Mouse (Mus musculus) heart, embryonic 11.5 days (tissue): ENCODE measurements at regions not wholly inside any gene's neighbourhood (a gene's known extent, or its start where the extent isn't known, plus 50 kb on each side); places are given as distances from the start of the nearest gene placed in this dataset.

Source experiments
- ATAC-seq: fragments of 200-750 bp; cut with Nextera tagmentation; replicated peaks from 2 replicates; pipeline ENCODE4 v1.8.0; 2017; ENCODE audit warnings: moderate library complexity; ENCODE audit not compliant: insufficient number of reproducible peaks, low FRiP score, low TSS enrichment
- H3K27ac ChIP-seq: fragments of 300-500 bp; sonication (generic); 2 replicates; pipeline ENCODE4 v1.5.1; 2014; ENCODE audit warnings: mild to moderate bottlenecking, low read depth, low read length
- H3K27me3 ChIP-seq: fragments of 300-500 bp; sonication (generic); 2 replicates; pipeline ENCODE4 v1.6.1; 2014; ENCODE audit warnings: mild to moderate bottlenecking, low read length, mixed read lengths; ENCODE audit not compliant: control insufficient read depth, insufficient read depth
- H3K36me3 ChIP-seq: fragments of 300-500 bp; sonication (generic); 2 replicates; pipeline ENCODE4 v1.6.1; 2014; ENCODE audit warnings: mild to moderate bottlenecking, low read length, moderate library complexity, mixed read lengths; ENCODE audit not compliant: control insufficient read depth, insufficient read depth
- H3K4me1 ChIP-seq: fragments of 300-500 bp; sonication (generic); 2 replicates; pipeline ENCODE4 v1.6.1; 2014; ENCODE audit warnings: low read length; ENCODE audit not compliant: control insufficient read depth, insufficient read depth
- H3K4me2 ChIP-seq: fragments of 300-500 bp; sonication (generic); 2 replicates; pipeline ENCODE4 v1.6.1; 2014; ENCODE audit warnings: mild to moderate bottlenecking, moderate library complexity
- H3K4me3 ChIP-seq: fragments of 300-500 bp; sonication (generic); 2 replicates; pipeline ENCODE4 v1.5.1; 2014; ENCODE audit warnings: low read depth, low read length
- H3K9ac ChIP-seq: fragments of 300-500 bp; sonication (generic); 2 replicates; pipeline ENCODE4 v1.6.1; 2014; ENCODE audit warnings: mild to moderate bottlenecking, low read depth, low read length, moderate library complexity
- H3K9me3 ChIP-seq: fragments of 300-500 bp; sonication (generic); replicated peaks from 2 replicates; pipeline ENCODE4 v1.6.1; 2016; ENCODE audit warnings: low read length; ENCODE audit not compliant: control insufficient read depth
- WGBS: fragments of 180-500 bp; shearing (Covaris S2); extraction: QIAGEN DNeasy Blood & Tissue Kit; methylation state at CpG from one replicate; pipeline ENCODE4 v1.1.7; 2014; ENCODE audit not compliant: insufficient replicate concordance; 5-methylcytosine and 5-hydroxymethylcytosine counted together

GRCm38 (mm10) chr16:77332285-77332684 lies 269.6 kb downstream of the Gm11146 start:
- no peak overlapping the region for H3K4me3 ChIP-seq
- ATAC-seq = no peak
- peaks cover 2% of the 10 kb centered on the region; the same call in 1 of the 2 replicates for H3K4me1 ChIP-seq
- H3K4me2 ChIP-seq = peak overlapping the region; percentile 14; the same call in 1 of the 2 replicates
- no peaks in the 10 kb centered on the region for H3K36me3 ChIP-seq
- no peak overlapping the region for H3K27ac ChIP-seq
- H3K27me3 ChIP-seq = no peaks in the 10 kb centered on the region
- no peaks in the 10 kb centered on the region for H3K9me3 ChIP-seq
- no peak overlapping the region for H3K9ac ChIP-seq
- 73% methylated on average over 6 of the region's 6 CpGs for WGBS

GRCm38 (mm10) chr16:77330996-77331395 lies 270.9 kb downstream of the Gm11146 start:
- Histone ChIP-seq H3K27me3 (no peaks in the 10 kb centered on the region), H3K4me1 (peaks cover 2% of the 10 kb centered on the region; the same call in 1 of the 2 replicates), H3K9me3 (no peaks in the 10 kb centered on the region), H3K4me3 (peak overlapping the region; percentile 57), H3K9ac (peak overlapping the region; percentile 29; the same call in 1 of the 2 replicates), H3K36me3 (no peaks in the 10 kb centered on the region), H3K27ac (peak overlapping the region; percentile 99), H3K4me2 (peak overlapping the region; percentile 70)
- ATAC-seq = peak; percentile 73
- WGBS = 17% methylated on average over 8 of the region's 8 CpGs

GRCm38 (mm10) chr16:77329711-77330530 lies 272.0 kb downstream of the Gm11146 start:
- peak overlapping the region; percentile 57 for H3K4me3 ChIP-seq
- peak; percentile 49; the same call in 1 of the 2 replicates for ATAC-seq

GRCm38 (mm10) chr16:77329160-77329691 lies 272.7 kb downstream of the Gm11146 start:
- Histone ChIP-seq H3K36me3 (no peaks in the 10 kb centered on the region), H3K27me3 (no peaks in the 10 kb centered on the region), H3K4me3 (peak overlapping the region; percentile 57), H3K4me1 (peaks cover 2% of the 10 kb centered on the region; the same call in 1 of the 2 replicates), H3K27ac (peak overlapping the region; percentile 99), H3K9ac (peak overlapping the region; percentile 83), H3K4me2 (peak overlapping the region; percentile 70), H3K9me3 (no peaks in the 10 kb centered on the region)
- WGBS = 11% methylated on average over 17 of the region's 17 CpGs
- ATAC-seq = peak; percentile 61

More at GRCm38 (mm10) chr16:77329711-77330530, 272.0 kb downstream of the Gm11146 start:
- 18% methylated on average over 10 of the region's 10 CpGs for WGBS
- Histone ChIP-seq H3K9me3 (no peaks in the 10 kb centered on the region), H3K27ac (peak overlapping the region; percentile 99), H3K36me3 (no peaks in the 10 kb centered on the region), H3K4me2 (peak overlapping the region; percentile 70), H3K9ac (peak overlapping the region; percentile 83), H3K27me3 (no peaks in the 10 kb centered on the region), H3K4me1 (peaks cover 2% of the 10 kb centered on the region; the same call in 1 of the 2 replicates)

- H3K4me3 ChIP-seq = peak overlapping the region; percentile 57
- ATAC-seq = no peak
Measured at GRCm38 (mm10) chr16:77328628-77329159, 273.2 kb downstream of the Gm11146 start.

GRCm38 (mm10) chr16:77328049-77328448 lies 273.8 kb downstream of the Gm11146 start:
- no peaks in the 10 kb centered on the region for H3K9me3 ChIP-seq

More at GRCm38 (mm10) chr16:77328628-77329159, 273.2 kb downstream of the Gm11146 start:
- Histone ChIP-seq H3K27ac (peak overlapping the region; percentile 99), H3K9me3 (no peaks in the 10 kb centered on the region), H3K4me1 (peaks cover 2% of the 10 kb centered on the region; the same call in 1 of the 2 replicates), H3K27me3 (no peaks in the 10 kb centered on the region), H3K36me3 (no peaks in the 10 kb centered on the region), H3K9ac (peak overlapping the region; percentile 83), H3K4me2 (peak overlapping the region; percentile 70)
- 39% methylated on average over 6 of the region's 6 CpGs for WGBS

GRCm38 (mm10) chr16:77322338-77322737 lies 279.6 kb downstream of the Gm11146 start:
- no peaks in the 10 kb centered on the region for H3K4me1 ChIP-seq
- WGBS = 46% methylated on average over 5 of the region's 5 CpGs
- no peaks in the 10 kb centered on the region for H3K36me3 ChIP-seq
- no peak overlapping the region for H3K27ac ChIP-seq
- no peak overlapping the region for H3K9ac ChIP-seq
- H3K4me3 ChIP-seq = no peak overlapping the region
- H3K27me3 ChIP-seq = no peaks in the 10 kb centered on the region
- H3K4me2 ChIP-seq = no peak overlapping the region
- no peak for ATAC-seq
- no peaks in the 10 kb centered on the region for H3K9me3 ChIP-seq

More at GRCm38 (mm10) chr16:77328049-77328448, 273.8 kb downstream of the Gm11146 start:
- Histone ChIP-seq H3K36me3 (no peaks in the 10 kb centered on the region), H3K4me3 (no peak overlapping the region), H3K27ac (no peak overlapping the region), H3K4me2 (no peak overlapping the region), H3K9ac (no peak overlapping the region), H3K27me3 (no peaks in the 10 kb centered on the region), H3K4me1 (peaks cover 2% of the 10 kb centered on the region; the same call in 1 of the 2 replicates)
- WGBS = 50% methylated on average over 5 of the region's 5 CpGs
- ATAC-seq = no peak

- WGBS = 87% methylated on average over 1 of the region's 1 CpGs
- Histone ChIP-seq H3K4me3 (no peak overlapping the region), H3K4me1 (no peaks in the 10 kb centered on the region), H3K9me3 (no peaks in the 10 kb centered on the region), H3K9ac (no peak overlapping the region), H3K36me3 (no peaks in the 10 kb centered on the region), H3K27ac (no peak overlapping the region), H3K27me3 (no peaks in the 10 kb centered on the region), H3K4me2 (no peak overlapping the region)
- ATAC-seq = no peak
Measured at GRCm38 (mm10) chr16:77318150-77318549, 283.7 kb downstream of the Gm11146 start.
